Mouse (Mus musculus): ENCODE results near the gene Arrdc5.

Gene Arrdc5

DNA sequence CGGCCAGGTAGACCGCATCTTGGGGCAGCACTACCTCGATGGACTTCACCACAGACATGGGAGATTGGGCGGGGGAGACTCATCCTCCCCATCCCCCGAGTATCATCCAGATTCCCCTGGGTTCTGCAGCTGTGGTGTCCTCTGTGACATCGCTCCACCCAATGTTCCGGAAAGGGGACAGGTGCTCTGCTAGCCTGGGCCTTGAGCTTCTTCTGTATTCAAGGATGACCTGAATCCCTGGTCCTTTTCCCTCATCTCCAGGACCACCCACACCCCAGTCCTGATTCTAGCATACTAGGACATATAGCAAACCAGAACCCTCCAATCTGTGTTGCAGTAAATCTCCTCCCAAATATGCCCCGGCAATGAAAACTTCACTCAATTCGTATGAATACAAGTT is at the start of gene Arrdc5:
Arrdc5 (minus strand) TSS at position 101 of the 400 bp plus-strand sequence.
- DNase-seq (ENCODE audit: low spot score in 2 of 2) = no peak

DNA sequence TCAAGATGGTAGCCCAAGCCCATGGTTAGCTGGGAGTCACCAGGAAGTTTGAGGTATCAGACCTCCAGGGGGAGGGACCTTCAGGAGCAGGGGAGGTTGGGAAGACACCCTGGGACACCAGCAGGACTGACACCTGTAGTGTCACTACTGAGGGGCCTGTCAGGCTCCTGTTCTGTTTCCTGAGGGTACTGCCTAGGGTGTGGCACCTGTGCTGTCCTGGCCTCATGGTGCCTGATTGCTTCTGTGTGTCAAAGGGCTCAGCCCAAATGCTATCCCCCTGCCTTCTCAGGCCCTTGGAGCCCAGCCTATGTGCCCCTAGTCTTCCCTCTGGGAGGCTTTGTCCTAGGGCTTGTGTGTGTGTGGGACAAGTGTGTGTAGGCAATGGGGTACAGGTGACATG is 48.5 kb upstream of the Arrdc5 start:
- no peak for DNase-seq (ENCODE audit: low spot score in 2 of 2)

DNA sequence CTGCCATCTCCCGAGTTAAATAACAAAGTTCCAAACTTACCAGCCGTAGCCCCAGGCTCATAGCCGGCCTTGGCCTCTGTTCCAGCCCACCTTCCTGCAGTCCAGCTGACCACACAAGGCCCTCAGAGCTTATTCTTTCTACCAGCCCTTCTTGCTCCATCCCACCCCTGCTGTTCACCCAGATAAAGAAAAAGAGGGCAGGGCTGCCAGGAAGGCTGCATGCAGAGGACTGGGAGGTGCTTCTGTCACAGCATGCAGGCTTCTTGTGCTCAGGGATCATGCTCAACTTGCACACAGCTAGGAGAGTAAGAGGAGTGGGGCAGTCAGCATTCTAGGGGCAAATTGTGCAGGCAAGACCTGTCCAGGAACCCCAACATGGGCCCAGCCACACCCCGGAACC is 48.0 kb upstream of the Arrdc5 start:
- DNase-seq (ENCODE audit: low spot score in 2 of 2) = no peak

DNA sequence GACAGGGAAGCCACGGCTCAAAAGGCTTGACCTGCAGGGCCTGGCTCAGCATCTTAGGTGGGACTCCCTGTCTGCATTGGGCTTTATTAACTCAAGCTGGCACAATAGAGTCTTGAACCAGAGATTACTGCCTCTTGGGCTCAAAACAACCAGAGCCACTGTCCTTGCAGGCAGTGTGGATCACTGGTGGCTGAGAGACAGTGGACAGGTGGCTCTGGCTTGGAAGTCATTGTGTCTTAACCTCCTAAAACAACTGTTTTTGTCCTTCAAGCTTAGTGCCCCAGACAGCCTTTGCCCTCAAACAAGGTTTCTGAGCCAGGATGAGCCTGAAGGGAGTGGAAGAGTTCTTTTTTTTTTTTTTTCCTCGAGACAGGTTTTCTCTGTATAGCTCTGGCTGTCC is 45.3 kb upstream of the Arrdc5 start:
- no peak for DNase-seq (ENCODE audit: low spot score in 2 of 2)

DNA sequence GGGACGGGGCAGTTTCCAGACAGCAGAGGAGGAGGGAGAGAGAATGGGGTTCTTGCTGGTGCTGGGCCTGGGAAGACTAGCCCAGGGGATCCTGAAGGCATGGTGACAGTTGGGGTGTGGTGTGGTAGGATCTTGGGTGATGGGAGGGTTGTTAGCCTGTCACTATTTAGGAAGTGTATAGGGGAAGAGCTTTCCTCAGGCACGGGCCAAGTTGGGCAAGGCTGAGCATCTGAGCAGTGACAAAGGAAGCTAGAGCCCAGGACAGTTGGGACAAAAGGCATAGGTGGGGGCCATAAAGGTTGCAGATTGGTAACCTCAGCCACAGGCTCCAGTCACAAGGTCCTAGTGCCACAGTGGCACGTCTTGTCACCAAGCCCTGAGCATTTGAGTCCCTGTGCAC is 43.4 kb upstream of the Arrdc5 start:
- no peak for DNase-seq (ENCODE audit: low spot score in 2 of 2)

DNA sequence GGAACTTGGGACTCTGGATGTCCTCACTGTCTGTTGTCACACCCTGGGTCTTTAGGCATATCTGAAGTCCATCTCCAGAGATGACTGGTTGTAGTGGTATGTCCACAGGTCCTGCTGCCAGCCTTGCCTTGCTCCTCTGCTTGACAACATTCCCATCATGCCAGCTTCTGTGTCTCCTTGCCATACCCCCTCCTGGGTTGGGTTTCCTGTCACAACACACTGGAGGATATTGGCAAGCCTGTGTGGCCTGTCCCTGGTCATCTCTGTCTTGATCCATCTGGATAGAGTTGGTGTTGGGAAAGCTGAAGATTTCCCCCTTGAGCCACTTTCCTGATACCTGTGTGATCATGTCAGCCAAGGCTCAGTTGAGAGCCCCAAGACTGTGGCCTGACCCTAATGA is 40.6 kb upstream of the Arrdc5 start:
- no peak for DNase-seq (ENCODE audit: low spot score in 2 of 2)

DNA sequence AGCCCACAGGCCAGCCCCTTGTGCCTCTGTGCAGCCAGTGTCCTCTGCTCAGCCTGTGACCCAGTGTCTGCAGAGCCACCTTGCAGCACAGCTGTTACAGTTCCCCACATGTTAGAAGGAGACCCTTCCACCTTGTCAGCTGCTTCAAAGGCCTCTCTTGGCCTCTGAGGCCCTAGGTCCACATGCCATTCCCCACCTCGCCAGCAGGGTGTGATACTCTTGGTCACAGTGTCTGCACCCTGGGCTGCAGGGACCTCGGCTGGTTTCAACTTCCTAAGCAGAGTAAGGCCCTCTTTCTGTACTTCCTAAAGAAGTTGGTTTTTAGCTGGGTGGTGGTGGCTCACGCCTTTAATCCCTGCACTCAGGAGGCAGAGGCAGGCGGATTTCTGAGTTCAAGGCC is 38.8 kb upstream of the Arrdc5 start:
- no peak for DNase-seq (ENCODE audit: low spot score in 2 of 2)

DNA sequence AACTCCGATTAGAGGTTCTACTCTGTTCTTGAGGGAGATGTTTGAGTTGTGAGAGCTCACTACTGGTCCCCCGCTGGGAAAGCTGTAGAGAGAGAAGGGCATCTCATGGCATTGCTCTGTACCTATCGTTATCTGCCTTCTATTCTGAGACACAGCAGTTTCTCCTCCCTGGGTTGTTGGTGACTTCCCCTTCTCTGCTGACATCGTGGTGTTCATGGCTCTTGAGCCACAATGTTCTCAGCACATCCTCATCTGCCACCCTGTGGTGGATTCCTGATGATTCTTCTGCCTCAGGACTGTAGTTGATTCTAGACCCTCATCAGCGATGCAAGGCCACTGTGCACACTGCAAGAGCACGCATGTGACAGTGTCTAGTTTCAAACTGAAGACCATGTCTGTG is 37.7 kb upstream of the Arrdc5 start:
- DNase-seq (ENCODE audit: low spot score in 2 of 2) = no peak

DNA sequence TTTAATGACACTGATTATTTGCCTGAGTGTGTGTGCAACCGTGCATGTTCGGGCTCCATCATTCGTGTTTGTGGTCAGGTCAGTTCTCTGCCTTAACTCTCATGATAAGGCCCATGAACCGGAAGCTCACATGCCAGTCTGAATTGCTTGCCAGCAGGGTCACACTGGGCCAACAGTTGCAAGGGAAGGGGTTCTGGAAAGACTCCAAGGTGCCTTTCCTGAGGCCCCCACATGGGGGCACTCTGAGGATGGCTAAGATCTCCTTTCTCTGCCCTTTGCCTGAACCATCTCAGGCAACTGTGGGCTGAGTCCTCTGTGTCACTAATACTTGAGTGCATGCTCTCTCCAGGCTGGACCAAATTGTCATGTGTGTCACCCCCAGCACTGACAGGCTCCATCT is 37.1 kb upstream of the Arrdc5 start:
- DNase-seq (ENCODE audit: low spot score in 2 of 2) = peak in 1 of 2 experiments; percentile 52

DNA sequence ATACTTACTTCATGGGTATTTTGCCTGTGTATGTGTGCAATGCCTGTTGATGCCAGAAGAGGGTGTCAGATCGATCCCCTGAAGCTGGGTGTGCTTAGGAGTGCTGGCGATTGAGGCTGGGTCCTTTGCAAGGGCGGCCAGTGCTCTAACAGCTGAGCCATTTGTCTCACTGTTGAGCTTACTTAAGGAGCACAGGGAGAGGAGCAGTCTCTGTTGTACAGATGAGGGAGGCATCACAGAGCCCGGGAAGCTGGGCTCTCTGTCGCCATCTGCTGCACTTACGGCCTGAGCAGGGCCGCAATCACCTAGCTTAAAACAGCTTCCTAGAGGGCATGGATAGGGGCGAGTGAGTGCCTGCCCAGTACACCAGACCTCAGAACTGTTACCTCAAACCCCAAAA is 32.9 kb upstream of the Arrdc5 start:
- DNase-seq (ENCODE audit: low spot score in 2 of 2) = no peak

DNA sequence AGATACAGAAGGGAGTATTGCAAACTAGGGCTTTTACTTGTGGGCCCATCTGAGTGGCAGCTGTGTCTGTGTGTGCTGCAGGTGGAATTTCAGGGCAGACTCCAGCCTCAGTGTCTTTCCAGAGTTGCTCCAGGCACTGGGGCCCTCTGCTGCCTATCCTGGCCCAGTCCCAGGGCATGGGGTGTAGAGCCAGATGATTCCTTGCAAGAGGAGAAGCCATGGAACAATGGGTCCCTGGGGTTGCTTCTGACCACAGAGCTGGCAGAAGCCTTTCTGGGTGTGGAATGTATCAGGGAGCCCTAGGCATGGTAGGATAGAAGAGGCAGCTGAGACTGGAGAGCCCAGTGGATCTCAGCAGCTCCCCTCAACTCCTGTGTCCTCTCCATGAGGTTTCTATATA is 31.2 kb upstream of the Arrdc5 start:
- no peak for DNase-seq (ENCODE audit: low spot score in 2 of 2)

DNA sequence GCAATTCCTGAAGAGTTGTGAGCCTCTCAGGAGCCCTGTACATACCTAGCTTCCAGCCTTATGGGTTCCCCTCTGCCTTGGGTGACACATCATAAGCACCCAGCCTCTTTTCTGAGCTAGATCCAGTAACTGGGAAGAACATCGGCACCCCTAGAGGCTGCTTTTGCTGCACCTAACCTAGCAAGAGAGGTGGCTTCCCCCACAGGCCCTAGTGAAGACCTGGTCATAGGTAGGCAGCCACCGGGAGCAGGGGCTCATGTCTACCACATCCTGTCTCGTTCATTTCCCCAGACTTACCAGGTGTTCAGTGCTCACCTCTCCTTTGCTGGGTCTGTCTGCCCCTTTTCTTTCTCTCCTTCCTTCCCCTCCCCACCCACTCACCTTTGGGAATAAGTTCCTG is 30.3 kb upstream of the Arrdc5 start:
- no peak for DNase-seq (ENCODE audit: low spot score in 2 of 2)

DNA sequence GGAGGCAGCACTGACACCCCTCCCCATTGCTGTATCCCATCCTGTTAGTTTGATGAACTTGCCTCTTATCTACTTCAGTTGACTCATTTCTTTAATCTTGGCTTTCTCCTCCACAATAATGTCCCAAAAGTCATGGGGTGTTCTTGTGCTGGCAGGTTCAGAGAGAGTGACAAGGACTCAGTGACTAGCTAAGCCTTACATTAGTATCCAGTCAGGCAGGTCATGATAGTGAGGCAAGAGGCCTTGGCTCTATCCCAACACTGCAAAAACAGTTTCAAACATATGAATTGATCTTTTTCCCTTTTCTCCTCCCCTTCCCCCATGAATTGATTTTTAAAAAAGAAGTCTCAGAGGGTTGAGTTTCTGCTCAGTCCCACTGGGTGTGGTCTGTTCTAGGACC is 29.2 kb upstream of the Arrdc5 start:
- no peak for DNase-seq (ENCODE audit: low spot score in 2 of 2)

DNA sequence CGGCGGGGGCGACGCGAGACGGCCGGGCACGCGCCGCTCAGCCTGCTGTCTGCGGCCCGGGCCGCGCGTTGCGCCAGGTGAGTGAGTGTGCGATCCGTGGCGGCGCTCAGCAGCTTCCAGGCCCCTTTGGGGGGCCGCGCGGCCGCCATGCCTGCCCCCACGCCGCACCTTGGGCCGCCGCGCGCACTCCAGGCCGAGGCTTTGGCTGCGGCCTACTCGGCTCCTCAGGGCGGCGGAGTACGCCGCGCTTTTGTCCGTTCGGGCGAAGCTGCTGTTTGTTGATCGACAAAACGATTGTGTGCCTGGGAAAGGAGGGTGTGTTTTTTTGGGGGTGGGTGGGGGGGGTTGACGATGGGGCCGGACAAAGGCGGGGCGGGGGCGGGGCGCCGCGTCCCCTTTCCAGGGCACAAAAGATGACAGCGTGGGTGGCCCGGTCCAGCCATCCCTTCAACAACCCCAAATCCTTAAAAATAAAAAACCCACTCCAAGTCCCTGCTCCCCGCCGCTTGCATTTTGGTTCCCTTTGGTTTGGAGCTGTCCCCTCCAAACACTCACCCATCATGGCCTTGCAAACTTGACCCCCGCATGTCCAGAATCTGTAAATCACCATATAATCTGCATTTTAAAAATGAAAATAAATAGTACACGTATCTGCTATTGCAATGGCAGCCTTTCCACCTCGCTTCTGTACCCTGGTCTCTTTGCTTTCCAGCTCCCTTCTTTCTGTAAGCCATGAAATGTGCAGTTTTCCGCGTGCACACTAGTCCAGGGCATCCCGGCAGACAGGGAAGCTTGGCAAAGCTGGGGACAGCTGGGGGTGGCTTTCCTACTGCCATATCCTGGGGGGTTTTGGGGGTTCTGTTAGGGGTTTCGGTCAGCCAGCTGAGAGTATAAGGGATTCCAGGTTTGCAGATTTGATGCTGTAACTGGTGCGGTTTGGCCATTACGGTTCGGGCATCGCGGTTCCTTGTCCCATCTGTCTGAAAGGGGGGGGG is 26.4 kb upstream of the Arrdc5 start:
- DNase-seq (ENCODE audit: low spot score in 2 of 2) = no peak

DNA sequence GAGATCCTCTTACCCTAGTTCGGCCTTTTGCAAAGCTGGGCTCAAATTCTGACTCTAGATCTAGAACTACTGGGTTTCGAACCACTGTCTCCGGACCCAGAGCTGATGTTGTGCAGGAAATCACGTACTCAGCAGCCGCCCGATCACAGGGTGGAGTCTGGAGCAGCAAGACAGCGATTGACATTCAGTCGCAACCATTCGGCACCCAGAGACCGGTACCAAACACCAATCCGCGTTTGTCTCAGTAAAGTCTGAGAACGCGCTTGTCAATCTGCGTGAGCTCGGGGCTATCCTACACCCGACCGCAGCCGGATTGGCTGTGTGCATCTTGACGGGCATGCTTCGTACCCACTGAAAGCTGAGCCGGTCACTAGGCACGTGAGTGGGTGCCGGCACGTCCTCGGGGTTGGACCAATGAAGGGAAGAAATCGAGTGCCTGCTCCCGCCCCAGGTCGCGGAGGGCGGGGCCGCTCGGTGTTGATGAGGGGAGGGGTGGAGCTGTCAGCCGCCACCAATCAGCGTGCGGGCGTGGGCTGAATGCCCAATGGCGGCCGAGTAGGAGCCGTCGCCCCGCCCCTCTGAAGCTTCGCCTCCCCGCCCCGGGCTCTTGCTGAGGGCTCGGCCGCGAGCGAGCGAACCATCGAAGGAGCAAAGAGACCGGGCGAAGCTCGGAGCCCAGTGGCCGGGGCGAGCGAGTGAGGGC is 25.5 kb upstream of the Arrdc5 start, which contains the start of gene Kdm4b:
Kdm4b (plus strand) TSS at position 613 of the 703 bp plus-strand sequence.
- peak; percentile 99 to 100 for DNase-seq (ENCODE audit: low spot score in 2 of 2)

DNA sequence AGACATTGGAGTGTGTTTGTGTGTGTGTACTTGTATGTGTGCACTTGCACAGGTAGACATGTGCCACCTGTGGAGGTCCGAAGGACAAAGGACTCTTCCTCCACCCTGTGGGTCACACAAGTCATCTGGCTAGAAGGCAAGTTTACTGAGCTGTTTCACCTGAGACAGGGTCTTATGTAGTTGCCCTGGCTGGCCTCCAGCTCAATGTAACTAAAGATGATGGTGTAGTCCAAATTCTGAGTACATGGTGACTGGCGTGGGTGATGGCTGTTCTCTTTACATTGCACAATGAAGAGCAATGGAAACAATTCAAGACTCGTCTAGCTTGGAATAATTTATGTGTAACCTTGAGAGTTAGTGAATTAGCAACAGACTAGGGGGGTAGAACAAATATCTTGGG is 24.3 kb upstream of the Arrdc5 start:
- DNase-seq (ENCODE audit: low spot score in 2 of 2) = no peak

DNA sequence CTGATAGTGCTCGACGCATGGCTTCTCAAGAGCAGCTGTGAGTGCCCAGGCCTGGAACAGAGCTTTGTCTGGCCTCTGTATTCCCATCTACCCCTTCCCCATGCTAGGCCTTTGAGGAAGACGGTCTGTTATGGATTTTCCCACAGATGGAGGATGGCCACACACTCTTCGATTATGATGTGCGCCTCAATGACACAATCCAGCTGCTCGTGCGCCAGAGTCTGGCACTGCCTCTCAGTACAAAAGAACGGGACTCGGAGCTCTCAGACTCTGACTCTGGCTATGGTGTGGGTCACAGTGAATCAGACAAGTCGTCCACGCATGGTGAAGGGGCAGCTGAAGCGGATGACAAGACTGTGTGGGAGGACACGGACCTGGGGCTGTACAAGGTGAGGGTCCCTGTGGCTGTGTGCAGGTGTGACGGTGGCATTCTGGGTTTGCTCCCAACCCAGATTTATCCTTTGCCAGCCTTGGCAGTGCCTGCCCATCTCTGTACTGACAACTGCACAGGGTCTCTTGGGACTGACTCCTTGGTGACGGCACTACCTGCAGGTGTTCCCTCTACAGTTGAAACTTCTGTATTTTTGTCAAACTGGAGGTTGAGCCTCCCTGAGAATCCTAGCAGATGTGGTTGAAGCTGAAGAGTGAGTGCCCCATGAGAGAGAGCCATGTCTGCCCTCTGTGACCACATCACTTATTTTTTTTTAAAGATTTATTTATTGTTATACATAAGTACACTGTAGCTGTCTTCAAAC is 9.3 kb upstream of the Arrdc5 start:
- DNase-seq (ENCODE audit: low spot score in 2 of 2) = no peak

DNA sequence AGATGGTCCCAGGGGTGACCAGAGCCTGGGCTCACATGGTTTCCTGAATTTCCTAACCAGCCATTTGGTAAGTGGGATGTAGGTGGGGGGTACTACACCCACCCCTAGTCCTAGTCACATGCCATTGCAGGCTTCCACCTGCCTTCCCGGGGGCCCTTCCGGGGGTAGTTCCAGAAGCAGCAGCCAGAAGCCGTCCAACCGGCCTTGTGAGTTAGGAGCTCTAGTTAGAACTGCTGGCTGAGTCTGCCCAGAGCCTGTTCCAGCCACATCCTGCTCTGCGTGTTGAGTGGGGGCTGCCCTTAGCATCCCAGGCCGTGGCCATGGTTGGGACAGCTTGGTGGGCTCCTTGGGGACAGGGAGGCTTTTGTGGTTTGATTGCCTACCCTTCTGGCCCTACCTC is 8.0 kb upstream of the Arrdc5 start:
- DNase-seq (ENCODE audit: low spot score in 2 of 2) = peak; percentile 59 to 65

DNA sequence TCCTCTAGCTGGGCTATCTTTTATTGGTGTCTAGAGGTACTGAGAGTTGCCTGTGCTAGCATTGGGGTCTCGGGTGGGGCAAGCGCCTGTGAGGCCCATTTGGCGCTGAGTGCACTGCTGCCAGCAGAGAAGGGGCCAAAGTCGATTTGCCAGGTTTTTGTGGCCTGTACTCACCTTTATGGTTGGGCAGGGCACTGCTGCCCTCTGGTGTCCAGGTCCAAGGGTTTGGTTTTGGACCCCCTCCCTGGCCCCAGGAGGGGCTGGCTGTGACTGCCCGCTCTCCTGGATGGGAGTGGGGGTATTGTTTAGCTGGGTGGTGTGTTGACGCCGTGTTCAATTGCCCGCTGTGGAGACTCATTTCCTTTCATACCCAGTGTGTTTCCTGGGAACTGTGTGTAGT is 5.7 kb upstream of the Arrdc5 start:
- DNase-seq (ENCODE audit: low spot score in 2 of 2) = no peak

DNA sequence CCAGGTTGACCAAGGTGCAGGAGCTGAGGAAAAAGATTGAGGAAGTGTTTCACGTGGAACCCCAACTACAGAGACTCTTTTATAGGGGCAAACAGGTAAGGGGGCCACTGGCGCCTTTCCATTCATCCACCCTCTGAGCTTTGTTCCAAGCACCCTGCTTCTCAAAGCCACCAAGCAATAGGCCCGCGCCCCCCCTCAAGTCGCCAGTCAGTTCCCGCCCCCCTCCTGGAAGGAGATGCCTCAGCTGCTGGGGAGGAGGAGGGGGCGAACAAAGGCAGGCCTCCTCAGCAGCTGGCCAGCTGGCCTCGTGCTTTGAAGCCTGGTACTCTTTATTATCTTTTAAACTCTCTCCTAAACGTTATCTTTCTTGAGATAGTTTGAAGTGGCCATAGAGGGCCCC is 5.1 kb upstream of the Arrdc5 start:
- no peak for DNase-seq (ENCODE audit: low spot score in 2 of 2)

DNA sequence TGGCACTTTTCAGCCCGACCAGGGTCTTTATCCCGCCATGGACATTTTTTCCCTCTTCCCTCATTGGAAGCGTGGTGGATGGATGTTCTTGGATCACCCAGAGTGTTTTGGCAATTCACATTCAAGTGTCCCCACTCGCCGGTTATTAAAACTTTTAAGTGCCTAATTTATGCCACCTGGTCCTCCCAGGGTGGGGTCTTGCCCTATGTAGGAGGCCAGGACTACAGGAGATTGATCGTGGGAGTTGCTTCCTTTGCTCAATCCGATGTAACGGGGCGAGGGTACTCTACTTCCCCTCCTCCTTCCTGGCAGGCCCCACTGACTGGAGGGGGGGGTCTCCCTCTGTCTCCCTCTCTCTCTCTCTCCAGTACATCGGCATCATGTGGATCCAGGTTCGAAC is 4.6 kb upstream of the Arrdc5 start:
- no peak for DNase-seq (ENCODE audit: low spot score in 2 of 2)
